Mouse (Mus musculus) CD8-positive naive resting alpha-beta T cell, adult 57 days (primary cell): ENCODE measurements around the gene Kantr. TPM values are rescaled to one million over a fixed set of nuclear protein-coding genes. Genes with fewer than 3 reads are reported as not detected.

Experiments
- total RNA-seq: library from RNA; stranded (reverse); gene quantifications from one replicate; pipeline ENCODE4 v1.2.4, GENCODE M21; 2023

Gene Kantr
- 18.0 TPM for total RNA-seq

DNA sequence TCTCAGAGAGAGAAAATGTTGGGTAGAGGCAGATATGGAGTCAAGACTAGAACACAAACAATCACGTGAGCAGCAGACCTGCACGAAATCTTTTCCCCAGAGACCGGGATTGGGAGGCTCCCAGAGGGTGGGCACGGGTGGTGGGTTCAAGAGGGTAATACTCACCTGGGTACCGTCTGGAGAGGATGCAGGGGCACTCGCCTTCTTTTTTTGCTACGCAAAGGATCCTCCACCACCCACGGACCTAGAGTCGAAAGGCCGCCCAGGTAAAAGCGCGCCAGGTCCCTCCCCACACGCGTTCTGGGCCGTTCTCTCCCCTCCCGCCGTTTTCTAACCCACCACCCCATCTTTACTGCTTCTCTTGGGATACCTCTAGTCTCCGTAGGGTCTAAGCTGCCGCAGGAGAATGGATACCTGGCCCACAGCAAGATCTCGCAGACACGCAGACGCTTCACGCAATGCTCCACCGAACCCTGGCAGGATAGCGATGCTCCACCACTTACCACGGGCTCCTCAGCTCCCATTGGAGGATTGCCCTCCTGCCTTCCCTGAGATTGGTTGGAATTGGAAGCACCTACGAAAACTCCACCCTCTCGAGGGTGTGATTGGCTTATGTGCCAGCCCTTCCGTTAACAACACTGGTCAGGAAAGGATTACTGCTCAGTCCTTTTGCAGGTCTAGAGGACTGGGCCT is at the start of gene Kantr:
Kantr (minus strand) TSS at position 500 of the 693 bp plus-strand sequence.

DNA sequence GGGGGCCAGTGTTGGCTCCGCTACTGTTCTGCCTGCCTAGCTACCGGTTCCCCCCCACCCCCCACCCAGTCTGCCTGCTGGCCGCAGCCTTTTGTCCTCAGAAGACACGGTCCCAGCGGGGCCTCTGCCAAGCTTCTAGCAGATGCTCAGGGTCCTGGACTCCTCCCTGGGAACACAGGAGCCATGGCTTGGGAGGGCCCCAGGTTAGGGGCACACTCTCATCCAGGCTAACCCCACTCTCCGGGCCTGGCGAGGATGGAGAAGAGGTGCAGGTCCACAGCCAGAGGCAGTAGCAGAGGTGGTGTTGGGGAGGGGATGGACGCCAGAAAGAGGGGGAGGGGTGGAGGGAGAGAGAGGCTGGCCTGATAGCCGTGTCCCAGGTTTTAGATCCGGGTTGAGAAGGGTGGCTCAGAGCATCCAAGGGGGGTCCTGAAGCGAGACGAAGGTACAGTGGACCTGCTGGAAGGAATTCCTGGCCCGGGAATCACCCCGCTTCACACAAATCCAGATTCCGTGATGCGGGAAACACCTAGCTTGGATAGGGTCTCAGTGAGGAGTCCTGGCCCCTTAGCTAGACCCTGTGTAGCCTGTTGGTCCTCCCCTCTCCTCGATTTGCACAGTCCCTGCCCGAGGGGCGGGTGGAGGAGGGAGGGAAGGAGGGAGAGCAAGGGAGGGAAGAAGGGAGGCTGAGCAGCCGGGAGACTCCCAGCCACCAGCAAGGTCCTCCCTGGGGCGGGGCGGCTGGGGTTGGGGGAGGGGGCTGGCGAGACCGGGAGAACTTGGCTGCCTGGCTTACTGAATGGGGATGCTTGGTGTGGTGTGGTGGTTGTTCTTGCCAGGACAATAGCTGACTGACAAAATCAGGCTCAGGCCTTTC is 41.3 kb upstream of the Kantr start, which contains the start of gene Gpr173:
Gpr173 (minus strand) TSS at position 308 of the 877 bp plus-strand sequence.

DNA sequence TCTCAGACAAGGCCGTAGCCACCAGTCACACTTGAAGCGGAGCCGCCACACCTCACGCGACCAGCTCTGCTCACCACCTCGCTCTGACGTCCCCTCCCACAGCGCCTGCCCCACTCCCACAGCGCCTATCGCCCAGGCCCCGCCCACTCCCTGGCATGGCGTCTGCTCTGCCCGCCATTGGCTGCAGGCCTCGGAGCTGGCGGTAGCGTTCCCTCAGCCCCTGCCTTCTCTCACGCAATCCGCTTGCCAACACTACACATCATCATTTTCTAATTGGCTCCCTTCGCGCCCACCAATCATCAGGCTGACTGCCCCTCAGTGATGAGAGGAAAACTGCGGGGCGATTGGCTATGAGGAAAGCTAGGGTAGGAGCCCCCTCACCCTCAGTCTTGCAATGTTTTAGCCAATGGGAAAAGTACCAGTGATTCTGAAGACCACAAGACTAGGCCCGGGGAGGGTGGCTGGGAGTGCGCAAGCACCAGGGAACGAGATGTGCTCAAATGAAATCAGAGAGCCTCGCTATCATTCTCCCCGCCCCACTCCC is 15.1 kb upstream of the Kantr start, which contains the start of gene Tspyl2:
Tspyl2 (minus strand) TSS at position 68 of the 544 bp plus-strand sequence.

Other genes starting within 250 kb of the Kantr start
- gene Iqsec2, start 183.2 kb downstream of the Kantr start, total RNA-seq, result 0.21 TPM
- gene Kdm5c, start 94.5 kb downstream of the Kantr start, total RNA-seq, result 78.8 TPM
- gene Tspyl2, start 14.9 kb upstream of the Kantr start, total RNA-seq, result 72.3 TPM
- gene Gpr173, start 41.2 kb upstream of the Kantr start, total RNA-seq, result not detected
- not detected for gene Cldn34a, start 235.8 kb upstream of the Kantr start, total RNA-seq